Mouse (Mus musculus) lung, postnatal 0 days (tissue): Measurements from ENCODE around the gene Gm19345.

ENCODE experiments used
- CTCF ChIP-seq: IDR thresholded peaks from 2 replicates; pipeline ENCODE4 v1.5.1; 2016; ENCODE audit warnings: antibody characterized with exemption, mild to moderate bottlenecking
- EP300 ChIP-seq: IDR thresholded peaks from 2 replicates; pipeline ENCODE4 v1.6.1; 2016; ENCODE audit warnings: antibody characterized with exemption, mild to moderate bottlenecking, control low read depth

GRCm38 (mm10) chr7:19840371-19840770 is 11.4 kb upstream of the Gm19345 start:
- no peak for TF ChIP-seq CTCF
- no peak for TF ChIP-seq EP300
